10 mouse cellular contexts compared by ENCODE assay signal in genomic region chr2:157048395-157049181, GRCm38 (mm10). TPM values are rescaled to one million over a fixed set of nuclear protein-coding genes. Genes with fewer than 3 reads are reported as not detected.
DNase-seq lines count a peak whose midpoint lies in the region; ATAC-seq lines count a peak whose summit lies in the region.
"Had no signal": no experiment of that assay in that cellular context is flagged by ENCODE, and none has a peak within 500 bp of the region (broad histone marks: within the 10 kb centered on the region; RNA-seq: fewer than 3 reads in every experiment).

No protein-coding gene starts in this region.

- no peak overlapping the region for H3K4me2 ChIP-seq in heart, embryonic 13.5 days
- H3K4me2 ChIP-seq in hindbrain, embryonic 16.5 days (ENCODE audit: low read length) = 0 out of 2 replicates have a peak overlapping the region, but pooled peaks have one; percentile 4
- no peak overlapping the region for H3K4me2 ChIP-seq in midbrain, embryonic 16.5 days (ENCODE audit: low read length)
- no peak overlapping the region for H3K4me2 ChIP-seq in kidney, embryonic 16.5 days (replicated peaks; ENCODE audit: low read depth, low read length)

- no peaks in the 10 kb centered on the region for H3K27me3 ChIP-seq in heart, embryonic 13.5 days (replicated peaks)
- H3K27me3 ChIP-seq in hindbrain, embryonic 16.5 days (replicated peaks; ENCODE audit: control insufficient read depth, insufficient read depth, low read length) = no peaks in the 10 kb centered on the region
- no peaks in the 10 kb centered on the region for H3K27me3 ChIP-seq in midbrain, embryonic 16.5 days (ENCODE audit: control insufficient read depth, insufficient read depth, low read depth, low read length)
- H3K27me3 ChIP-seq in kidney, embryonic 16.5 days (ENCODE audit: insufficient read depth, low read length) = no peaks in the 10 kb centered on the region

- 78% methylated on average over 13 of the region's 13 CpGs for WGBS in heart, embryonic 13.5 days
- 63% methylated on average over 13 of the region's 13 CpGs for WGBS in hindbrain, embryonic 16.5 days
- WGBS in midbrain, embryonic 16.5 days = 76% methylated on average over 13 of the region's 13 CpGs
- WGBS in kidney, embryonic 16.5 days = 91% methylated on average over 13 of the region's 13 CpGs

- H3K4me3 ChIP-seq in heart, embryonic 13.5 days = no peak overlapping the region
- H3K4me3 ChIP-seq in hindbrain, embryonic 16.5 days (ENCODE audit: low read length) = no peak overlapping the region
- H3K4me3 ChIP-seq in midbrain, embryonic 16.5 days (ENCODE audit: low read depth, low read length) = no peak overlapping the region
- no peak overlapping the region for H3K4me3 ChIP-seq in kidney, embryonic 16.5 days (ENCODE audit: low read length)

- H3K4me1 ChIP-seq in heart, embryonic 13.5 days = peaks cover 29% of the 10 kb centered on the region
- peaks cover 42% of the 10 kb centered on the region for H3K4me1 ChIP-seq in hindbrain, embryonic 16.5 days (ENCODE audit: control insufficient read depth, insufficient read depth, low read depth, low read length)
- peaks cover 41% of the 10 kb centered on the region for H3K4me1 ChIP-seq in midbrain, embryonic 16.5 days (ENCODE audit: control insufficient read depth, insufficient read depth, low read length)
- peaks cover 7% of the 10 kb centered on the region for H3K4me1 ChIP-seq in kidney, embryonic 16.5 days (ENCODE audit: insufficient read depth, low read length)

- H3K9me3 ChIP-seq in heart, embryonic 13.5 days = peaks cover 5% of the 10 kb centered on the region; the same call in 1 of the 2 replicates
- no peaks in the 10 kb centered on the region for H3K9me3 ChIP-seq in hindbrain, embryonic 16.5 days (ENCODE audit: control insufficient read depth, low read length)
- no peaks in the 10 kb centered on the region for H3K9me3 ChIP-seq in midbrain, embryonic 16.5 days (replicated peaks; ENCODE audit: control insufficient read depth, low read length, poor library complexity, severe bottlenecking)
- no peaks in the 10 kb centered on the region; the same call in 1 of the 2 replicates for H3K9me3 ChIP-seq in kidney, embryonic 16.5 days (ENCODE audit: low read length)

- peak overlapping the region; percentile 32; the same call in 1 of the 2 replicates for H3K27ac ChIP-seq in heart, embryonic 13.5 days (replicated peaks)
- peak overlapping the region; percentile 90 for H3K27ac ChIP-seq in hindbrain, embryonic 16.5 days (ENCODE audit: low read depth, low read length)
- H3K27ac ChIP-seq in midbrain, embryonic 16.5 days (ENCODE audit: low read length) = peak overlapping the region; percentile 84
- no peak overlapping the region for H3K27ac ChIP-seq in kidney, embryonic 16.5 days (ENCODE audit: low read length)

- intact Hi-C loops in heart, postnatal 10 days (cut with DNase I) = no loop called here

- DNase-seq in heart, postnatal 10 days = no peak
- peak; percentile 80 for DNase-seq in cerebellum, postnatal 10 days
- DNase-seq in spleen, postnatal 10 days (ENCODE audit: low spot score in 2 of 2) = no peak
- DNase-seq in retina, postnatal 1 day = no peak

- no peak for ATAC-seq in heart, embryonic 13.5 days (ENCODE audit: extremely low read depth, insufficient number of reproducible peaks, low FRiP score, low TSS enrichment)
- ATAC-seq in hindbrain, embryonic 16.5 days = peak; percentile 41
- ATAC-seq in midbrain, embryonic 16.5 days = no peak
- ATAC-seq in kidney, embryonic 16.5 days (ENCODE audit: low FRiP score, low TSS enrichment) = no peak

- peak overlapping the region; percentile 33; the same call in 1 of the 2 replicates for H3K9ac ChIP-seq in heart, embryonic 13.5 days
- peak overlapping the region; percentile 19; the same call in 1 of the 2 replicates for H3K9ac ChIP-seq in hindbrain, embryonic 16.5 days (ENCODE audit: low read depth, low read length)
- H3K9ac ChIP-seq in midbrain, embryonic 16.5 days (ENCODE audit: low read depth, low read length) = peak overlapping the region; percentile 40; the same call in 1 of the 2 replicates
- no peak overlapping the region for H3K9ac ChIP-seq in kidney, embryonic 16.5 days (replicated peaks; ENCODE audit: low read length)

- peaks cover 90% of the 10 kb centered on the region for H3K36me3 ChIP-seq in heart, embryonic 13.5 days
- H3K36me3 ChIP-seq in hindbrain, embryonic 16.5 days (ENCODE audit: control insufficient read depth, insufficient read depth, low read length) = peaks cover 29% of the 10 kb centered on the region
- H3K36me3 ChIP-seq in midbrain, embryonic 16.5 days (ENCODE audit: control insufficient read depth, insufficient read depth, low read length) = peaks cover 14% of the 10 kb centered on the region
- H3K36me3 ChIP-seq in kidney, embryonic 16.5 days (ENCODE audit: insufficient read depth, low read length) = peaks cover 61% of the 10 kb centered on the region

RNA-seq across cellular contexts. Expression of gene Soga1, which starts 30.5 kb away (rescaled TPM):
- 2.6 TPM in 2 replicates for polyA plus RNA-seq in heart, embryonic 13.5 days (2015; fragmentation: Nextera tagmentation; extraction: Ambion mirVana)
- total RNA-seq in heart, postnatal 10 days (2021) = 10 to 100 TPM; 33.3 to 34.6 TPM
- polyA plus RNA-seq in hindbrain, embryonic 16.5 days (2015; fragmentation: Nextera tagmentation; extraction: Ambion mirVana) = 4.4 and 4.6 TPM in 2 replicates
- polyA plus RNA-seq in midbrain, embryonic 16.5 days (2015; fragmentation: Nextera tagmentation; extraction: Ambion mirVana) = 5.2 and 5.5 TPM in 2 replicates
- 2.5 and 3.6 TPM in 2 replicates for polyA plus RNA-seq in kidney, embryonic 16.5 days (2015; fragmentation: Nextera tagmentation; extraction: Ambion mirVana)

RNA-seq across cellular contexts. Expression of gene Tldc2, which starts 38.3 kb away (rescaled TPM):
- not detected in 2 replicates for polyA plus RNA-seq in heart, embryonic 13.5 days (2015; fragmentation: Nextera tagmentation; extraction: Ambion mirVana)
- total RNA-seq in heart, postnatal 10 days (2021) = not detected
- polyA plus RNA-seq in hindbrain, embryonic 16.5 days (2015; fragmentation: Nextera tagmentation; extraction: Ambion mirVana) = not detected in 2 replicates
- not detected in 2 replicates for polyA plus RNA-seq in midbrain, embryonic 16.5 days (2015; fragmentation: Nextera tagmentation; extraction: Ambion mirVana)
- polyA plus RNA-seq in kidney, embryonic 16.5 days (2015; fragmentation: Nextera tagmentation; extraction: Ambion mirVana) = 0.53 and 0.71 TPM in 2 replicates
- total RNA-seq: heart, adult 8-10 months had no signal
- polyA plus RNA-seq: thymus, postnatal 0 days had no signal

RNA-seq across cellular contexts. Expression of gene Dsn1, which starts 41.6 kb away (rescaled TPM):
- polyA plus RNA-seq in heart, embryonic 13.5 days (2015; fragmentation: Nextera tagmentation; extraction: Ambion mirVana) = 30.2 and 33.6 TPM in 2 replicates
- 10 to 100 TPM in 1 of 2 experiments, 1 to 10 TPM in 1; 7.7 to 10.5 TPM for total RNA-seq in heart, postnatal 10 days (2021)
- 10.5 and 11.6 TPM in 2 replicates for polyA plus RNA-seq in hindbrain, embryonic 16.5 days (2015; fragmentation: Nextera tagmentation; extraction: Ambion mirVana)
- 7.0 and 9.5 TPM in 2 replicates for polyA plus RNA-seq in midbrain, embryonic 16.5 days (2015; fragmentation: Nextera tagmentation; extraction: Ambion mirVana)
- polyA plus RNA-seq in kidney, embryonic 16.5 days (2015; fragmentation: Nextera tagmentation; extraction: Ambion mirVana) = 37.9 and 40.2 TPM in 2 replicates

RNA-seq across cellular contexts. Expression of gene Ndrg3, which starts 56.7 kb away (rescaled TPM):
- polyA plus RNA-seq in heart, embryonic 13.5 days (2015; fragmentation: Nextera tagmentation; extraction: Ambion mirVana) = 28.6 and 30.4 TPM in 2 replicates
- 10 to 100 TPM; 25.9 to 26.5 TPM for total RNA-seq in heart, postnatal 10 days (2021)
- 168 and 181 TPM in 2 replicates for polyA plus RNA-seq in hindbrain, embryonic 16.5 days (2015; fragmentation: Nextera tagmentation; extraction: Ambion mirVana)
- polyA plus RNA-seq in midbrain, embryonic 16.5 days (2015; fragmentation: Nextera tagmentation; extraction: Ambion mirVana) = 135 and 155 TPM in 2 replicates
- 57.7 and 57.9 TPM in 2 replicates for polyA plus RNA-seq in kidney, embryonic 16.5 days (2015; fragmentation: Nextera tagmentation; extraction: Ambion mirVana)

Comparison
In these comparisons a context has a peak if more than half of its experiments do, and no peak if none do; other contexts are left out.
1. DNase-seq: peak in cerebellum, postnatal 10 days (2 of 2); none in heart, postnatal 10 days (0 of 2), spleen, postnatal 10 days (0 of 2) and retina, postnatal 1 day (single experiment).